12 mouse cellular contexts compared by ENCODE assay signal in the genomic region with DNA sequence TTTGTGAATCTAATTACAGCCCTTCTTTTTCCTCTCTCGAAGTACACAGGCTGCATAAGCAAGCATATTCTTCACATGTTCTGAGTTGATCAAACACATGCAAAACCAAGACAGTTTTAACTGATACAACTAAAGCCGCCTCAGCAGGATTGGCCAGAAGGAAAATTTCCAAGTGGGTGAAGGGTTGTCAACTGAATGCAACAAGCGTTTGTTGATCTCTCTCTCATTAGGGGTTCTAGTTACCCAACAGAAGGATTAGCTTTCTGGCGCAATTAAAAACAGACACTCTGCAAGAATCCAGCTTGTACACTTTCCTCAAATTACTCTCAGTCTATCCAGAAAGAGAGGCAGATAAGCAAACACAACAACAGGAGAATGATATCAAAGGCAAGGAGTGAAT.
DNase-seq lines count a peak whose midpoint lies in the region; ATAC-seq and TF ChIP-seq lines count a peak whose summit lies in the region.
"Had no signal": no experiment of that assay in that cellular context is flagged by ENCODE, and none has a peak within 500 bp of the region (broad histone marks: within the 10 kb centered on the region; RNA-seq: fewer than 3 reads in every experiment).

No protein-coding gene starts in this region.

- peak overlapping the region; percentile 4; the same call in 1 of the 2 replicates for H3K27ac ChIP-seq in gastrocnemius, adult 2 months
- 0 out of 2 replicates have a peak overlapping the region, but pooled peaks have one; percentile 9 for H3K27ac ChIP-seq in embryonic facial prominence, embryonic 12.5 days
- peak overlapping the region; percentile 61 for H3K27ac ChIP-seq in limb, embryonic 10.5 days
- H3K27ac ChIP-seq: macrophage had no signal

- intact Hi-C loops in gastrocnemius, adult 2 months (cut with DNase I): no loop called here
- intact Hi-C loops in left cerebral cortex, postnatal 25 days (cut with DNase I): no loop called here

- TF ChIP-seq CTCF in gastrocnemius, adult 2 months (IDR thresholded peaks at IDR 0.05): no peak

- H3K4me3 ChIP-seq in gastrocnemius, adult 2 months: no peak overlapping the region
- H3K4me3 ChIP-seq in embryonic facial prominence, embryonic 12.5 days: no peak overlapping the region
- no peak overlapping the region for H3K4me3 ChIP-seq in limb, embryonic 10.5 days

- no peak for ATAC-seq in embryonic facial prominence, embryonic 12.5 days (ENCODE audit: insufficient number of reproducible peaks, insufficient read depth, low FRiP score, low TSS enrichment)
- ATAC-seq: Patski had no signal

- no peak overlapping the region for H3K9ac ChIP-seq in embryonic facial prominence, embryonic 12.5 days

- no peak for DNase-seq in gastrocnemius, adult 2 months
- no peak for DNase-seq in gastrocnemius, adult 8-10 months (ENCODE audit: low spot score in 2 of 2)
- DNase-seq in kidney, postnatal 36 days: peak; percentile 15 to 32
- no peak for DNase-seq in kidney, adult 9 months
- DNase-seq in limb, embryonic 10.5 days (ENCODE audit: low spot score): no peak
- DNase-seq in left cerebral cortex, postnatal 25 days (ENCODE audit: low spot score in 2 of 2): no peak
- no peak for DNase-seq in MN1 (ENCODE audit: low spot score)
- DNase-seq: adrenal gland, postnatal 25 days; cerebellum, adult 11 months had no signal

- no peaks in the 10 kb centered on the region for H3K27me3 ChIP-seq in embryonic facial prominence, embryonic 12.5 days
- no peaks in the 10 kb centered on the region for H3K27me3 ChIP-seq in limb, embryonic 10.5 days (ENCODE audit: low read depth, poor library complexity, severe bottlenecking)
- H3K27me3 ChIP-seq: Patski had no signal

- WGBS in embryonic facial prominence, embryonic 12.5 days: 17% methylated on average over 4 of the region's 4 CpGs
- 48% methylated on average over 4 of the region's 4 CpGs for WGBS in limb, embryonic 10.5 days

- H3K4me1 ChIP-seq in embryonic facial prominence, embryonic 12.5 days: peaks cover 9% of the 10 kb centered on the region; the same call in 1 of the 2 replicates
- H3K4me1 ChIP-seq in limb, embryonic 10.5 days: peaks cover 26% of the 10 kb centered on the region

- no peaks in the 10 kb centered on the region for H3K36me3 ChIP-seq in embryonic facial prominence, embryonic 12.5 days
- no peaks in the 10 kb centered on the region for H3K36me3 ChIP-seq in limb, embryonic 10.5 days

- no peaks in the 10 kb centered on the region for H3K9me3 ChIP-seq in embryonic facial prominence, embryonic 12.5 days
- H3K9me3 ChIP-seq in limb, embryonic 10.5 days (replicated peaks): no peaks in the 10 kb centered on the region

- no peak overlapping the region for H3K4me2 ChIP-seq in embryonic facial prominence, embryonic 12.5 days (replicated peaks)

Comparison
In these comparisons a context has a peak if more than half of its experiments do, and no peak if none do; other contexts are left out.
1. DNase-seq: peak in kidney, postnatal 36 days (2 of 2); none in gastrocnemius, adult 2 months (single experiment), gastrocnemius, adult 8-10 months (0 of 2), kidney, adult 9 months (single experiment), limb, embryonic 10.5 days (single experiment), left cerebral cortex, postnatal 25 days (0 of 2) and MN1 (single experiment).
2. H3K27ac ChIP-seq: peak in every context shown above with its lines; median percentile 61 in limb, embryonic 10.5 days; 9 in embryonic facial prominence, embryonic 12.5 days; 4 in gastrocnemius, adult 2 months.